Mouse (Mus musculus): ENCODE results near the gene Kif2c. TPM values are rescaled to one million over a fixed set of nuclear protein-coding genes. Genes with fewer than 3 reads are reported as not detected.

Kif2c gene
- polyA plus RNA-seq, 1 experiment from 2014 or later = 119 TPM

DNA sequence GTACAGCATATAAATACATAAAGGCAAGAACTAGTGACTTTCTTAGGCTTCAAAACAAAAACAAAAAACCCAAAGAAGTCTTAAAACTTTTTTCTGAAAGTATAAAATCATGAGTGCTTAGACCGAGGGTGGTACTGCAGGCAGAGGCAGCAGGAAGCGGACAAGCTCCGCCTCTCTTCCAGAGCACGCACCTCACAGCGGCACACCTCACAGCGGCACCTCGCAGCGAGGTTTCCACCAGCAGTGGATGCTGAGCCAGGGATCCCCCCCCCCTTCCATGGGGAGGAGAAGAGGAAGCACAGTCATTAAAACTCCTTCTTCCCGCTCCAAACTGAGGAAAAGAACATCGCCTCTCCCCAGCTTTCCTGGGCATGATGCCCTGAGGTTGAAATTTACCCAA is 22.8 kb downstream of the Kif2c start:
- H3K4me1 ChIP-seq = peaks cover 6% of the 10 kb centered on the region
- no peaks in the 10 kb centered on the region for H3K9me3 ChIP-seq
- no peak overlapping the region for H3K27ac ChIP-seq
- no peak for DNase-seq (ENCODE audit: extremely low spot score, low spot score)
- peaks cover 71% of the 10 kb centered on the region for H3K36me3 ChIP-seq (replicated peaks)
- no peak overlapping the region for H3K4me3 ChIP-seq
- H3K27me3 ChIP-seq (ENCODE audit: poor library complexity, severe bottlenecking) = no peaks in the 10 kb centered on the region
- 90% methylated on average over 10 of the region's 10 CpGs for WGBS

DNA sequence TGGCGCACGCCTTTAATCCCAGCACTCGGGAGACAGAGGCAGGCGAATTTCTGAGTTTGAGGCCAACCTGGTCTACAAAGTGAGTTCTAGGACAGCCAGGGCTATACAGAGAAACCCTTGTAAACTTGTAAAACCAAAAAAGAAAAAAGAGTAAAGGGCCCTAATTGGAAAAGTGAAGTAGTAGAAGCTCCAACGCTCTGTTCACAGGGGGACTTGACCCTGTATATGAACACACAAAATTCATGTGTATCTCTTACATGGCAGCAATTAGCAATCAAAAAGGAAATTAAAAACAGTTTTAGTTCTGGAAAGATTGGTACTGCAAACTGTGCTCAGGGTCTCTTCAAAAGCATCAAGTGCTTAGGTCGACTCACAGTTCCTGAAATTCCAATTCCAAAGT is 26.1 kb downstream of the Kif2c start:
- H3K4me1 ChIP-seq = peaks cover 27% of the 10 kb centered on the region
- H3K36me3 ChIP-seq (replicated peaks) = peaks cover 70% of the 10 kb centered on the region
- H3K4me3 ChIP-seq = peak overlapping the region; percentile 99
- no peaks in the 10 kb centered on the region for H3K9me3 ChIP-seq
- 38% methylated on average over 6 of the region's 6 CpGs for WGBS
- H3K27me3 ChIP-seq (ENCODE audit: poor library complexity, severe bottlenecking) = no peaks in the 10 kb centered on the region
- DNase-seq (ENCODE audit: extremely low spot score, low spot score) = no peak
- peak overlapping the region; percentile 99 for H3K27ac ChIP-seq

DNA sequence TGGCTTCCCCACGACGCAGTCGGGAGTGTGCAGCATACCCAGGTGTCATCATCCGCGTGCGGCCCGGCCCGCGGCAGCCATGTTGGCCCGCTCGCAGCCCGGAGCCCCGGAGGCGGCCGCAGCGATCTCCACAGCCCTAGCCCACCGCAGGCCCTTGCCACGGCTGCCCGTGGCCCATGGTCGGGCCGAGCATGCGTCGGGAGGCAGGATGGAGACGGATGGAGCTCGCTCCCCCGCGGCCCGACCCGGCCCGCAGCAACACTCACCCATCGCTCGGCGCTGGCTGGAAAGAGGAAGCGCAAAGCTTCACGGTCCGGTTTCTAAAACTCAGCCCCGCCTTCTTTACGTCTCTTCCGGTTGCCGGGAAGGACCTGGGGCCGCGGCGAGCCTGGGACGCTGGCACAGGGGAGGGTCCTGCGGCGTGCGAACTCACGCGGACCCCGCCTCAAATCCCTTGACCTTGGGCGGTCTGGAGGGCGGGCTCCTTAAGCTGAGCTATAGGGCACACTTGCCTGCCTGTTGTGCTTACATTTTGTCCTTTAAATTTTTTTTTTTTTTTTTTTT is 26.6 kb downstream of the Kif2c start, which contains the start of gene Rps8:
Rps8 (minus strand) TSS at position 452 of the 564 bp plus-strand sequence.
- under 1% methylated on average over 52 of the region's 52 CpGs for whole genome bisulfite sequencing
- H3K36me3 ChIP-seq (replicated peaks) = peaks cover 70% of the 10 kb centered on the region
- no peaks in the 10 kb centered on the region for H3K9me3 ChIP-seq
- peak within 1 kb of the TSS; percentile 99 for H3K4me3 ChIP-seq
- no peaks in the 10 kb centered on the region for H3K27me3 ChIP-seq (ENCODE audit: poor library complexity, severe bottlenecking)
- DNase-seq (ENCODE audit: extremely low spot score, low spot score) = peak; percentile 89
- peaks cover 27% of the 10 kb centered on the region for H3K4me1 ChIP-seq
- peak within 1 kb of the TSS; percentile 99 for H3K27ac ChIP-seq

DNA sequence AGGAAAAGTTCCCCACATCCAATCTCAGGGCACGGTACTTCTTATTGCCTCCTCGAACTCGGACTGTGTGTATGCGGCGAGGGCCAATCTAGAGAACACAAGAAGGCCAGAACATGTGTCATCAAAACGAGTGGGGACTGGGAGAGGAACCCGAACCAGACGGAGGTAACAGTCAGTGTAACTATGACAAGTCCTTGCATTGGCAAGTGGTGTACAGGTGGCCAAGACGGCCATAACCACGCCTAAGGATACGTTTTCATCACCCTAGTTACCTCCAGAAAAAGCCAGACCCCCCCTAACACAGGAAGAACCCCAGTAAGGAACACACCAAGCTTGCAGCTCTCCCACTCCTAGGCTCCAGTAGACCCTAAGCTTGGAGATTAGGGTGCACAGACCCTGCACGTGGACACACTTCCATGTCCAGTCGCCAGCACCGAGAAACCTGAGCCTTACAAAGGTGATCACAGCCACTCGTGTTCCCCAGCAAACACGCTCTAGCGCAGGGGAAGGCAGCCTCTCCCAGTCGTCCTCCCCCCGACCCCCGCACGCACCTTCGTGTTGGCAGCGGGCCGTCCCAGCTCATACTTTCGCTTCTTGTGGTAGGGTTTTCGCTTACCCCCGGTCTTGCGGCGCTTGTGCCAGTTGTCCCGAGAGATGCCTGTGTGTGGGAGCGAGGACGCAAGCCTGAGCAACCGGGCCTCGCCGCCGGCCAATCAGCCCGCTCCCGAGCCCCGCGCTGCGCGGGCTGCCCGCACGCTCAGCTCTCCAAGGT is 27.2 kb downstream of the Kif2c start:
- Histone ChIP-seq H3K9me3 (no peaks in the 10 kb centered on the region), H3K36me3 (replicated peaks) (peaks cover 70% of the 10 kb centered on the region), H3K27me3 (ENCODE audit: poor library complexity, severe bottlenecking) (no peaks in the 10 kb centered on the region), H3K4me1 (peaks cover 27% of the 10 kb centered on the region), H3K27ac (peak overlapping the region; percentile 99), H3K4me3 (peak overlapping the region; percentile 99)
- no peak for DNase-seq (ENCODE audit: extremely low spot score, low spot score)
- WGBS = 3% methylated on average over 44 of the region's 44 CpGs

DNA sequence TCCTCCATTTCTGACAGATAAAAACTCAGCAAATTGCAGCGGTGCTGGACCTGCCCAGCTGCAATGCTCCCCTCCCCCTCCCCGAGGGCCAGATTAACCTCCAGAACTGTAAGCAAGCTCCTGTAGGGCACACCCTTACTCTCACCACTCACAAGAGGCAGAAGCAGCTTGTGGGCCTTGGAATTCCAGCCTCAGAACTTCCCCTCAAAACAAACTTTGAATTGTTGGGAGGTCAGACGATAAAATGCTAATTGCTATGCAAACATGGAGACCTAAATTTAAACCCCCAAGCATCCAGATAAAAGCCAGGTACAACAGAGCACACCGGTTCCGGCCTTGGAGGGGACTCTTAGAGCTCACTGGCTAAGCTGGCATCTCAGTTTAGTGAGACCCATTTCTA is 29.7 kb downstream of the Kif2c start:
- Histone ChIP-seq H3K9me3 (no peaks in the 10 kb centered on the region), H3K4me3 (peak overlapping the region; percentile 99; the same call in 1 of the 2 replicates), H3K27me3 (ENCODE audit: poor library complexity, severe bottlenecking) (no peaks in the 10 kb centered on the region), H3K36me3 (replicated peaks) (peaks cover 76% of the 10 kb centered on the region), H3K27ac (no peak overlapping the region), H3K4me1 (peaks cover 27% of the 10 kb centered on the region)
- 85% methylated on average over 5 of the region's 5 CpGs for WGBS
- DNase-seq (ENCODE audit: extremely low spot score, low spot score) = no peak

DNA sequence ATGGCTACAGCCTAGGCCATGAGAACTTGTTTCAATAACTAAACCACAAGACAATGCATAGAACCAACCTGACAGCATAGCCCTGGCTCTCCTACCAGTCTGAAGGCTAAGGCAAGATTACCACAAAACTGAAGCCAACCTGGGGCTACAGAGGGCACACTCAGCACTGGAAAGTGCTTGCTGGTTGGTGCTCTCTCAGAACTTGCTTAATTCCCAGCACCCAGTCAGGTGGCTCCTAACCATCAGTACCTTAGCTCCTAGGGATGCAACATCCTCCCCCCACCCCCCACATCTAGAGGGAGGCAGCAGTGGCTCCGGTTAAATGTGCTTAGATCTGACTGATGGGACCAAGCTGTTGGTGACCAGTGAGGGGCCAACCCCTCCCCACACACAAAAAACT is 31.0 kb downstream of the Kif2c start:
- Histone ChIP-seq H3K9me3 (no peaks in the 10 kb centered on the region), H3K27ac (no peak overlapping the region), H3K4me1 (peaks cover 27% of the 10 kb centered on the region), H3K36me3 (replicated peaks) (peaks cover 76% of the 10 kb centered on the region), H3K27me3 (ENCODE audit: poor library complexity, severe bottlenecking) (no peaks in the 10 kb centered on the region), H3K4me3 (no peak overlapping the region)
- WGBS = 83% methylated on average over 1 of the region's 1 CpGs
- no peak for DNase-seq (ENCODE audit: extremely low spot score, low spot score)

DNA sequence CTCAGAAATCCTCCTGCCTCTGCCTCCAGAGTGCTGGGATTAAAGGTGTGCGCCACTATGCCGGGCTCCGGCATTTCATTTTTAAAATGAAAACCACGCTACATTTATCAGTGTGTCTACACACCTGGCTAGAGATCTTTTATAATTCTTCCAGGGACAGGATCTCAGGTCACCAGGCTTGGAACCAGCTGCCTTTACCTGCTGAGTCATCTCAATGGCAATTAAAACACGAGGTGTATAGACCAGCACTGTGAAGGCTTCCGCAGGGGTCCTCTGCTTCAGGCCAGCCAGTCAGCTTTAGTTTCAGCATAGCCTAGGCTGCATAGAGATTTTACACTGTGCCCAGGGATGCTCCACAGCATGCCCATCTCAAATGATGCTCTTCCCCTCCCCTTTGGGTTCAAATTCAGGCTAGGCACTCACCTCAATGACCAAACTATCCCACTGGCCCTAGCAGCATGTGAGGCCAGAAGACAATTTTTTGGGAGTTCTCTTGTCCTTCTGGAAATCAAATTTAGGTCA is 32.2 kb downstream of the Kif2c start:
- Histone ChIP-seq H3K9me3 (no peaks in the 10 kb centered on the region), H3K4me3 (no peak overlapping the region), H3K27ac (no peak overlapping the region), H3K27me3 (ENCODE audit: poor library complexity, severe bottlenecking) (no peaks in the 10 kb centered on the region), H3K4me1 (peaks cover 31% of the 10 kb centered on the region), H3K36me3 (replicated peaks) (peaks cover 75% of the 10 kb centered on the region)
- no peak for DNase-seq (ENCODE audit: extremely low spot score, low spot score)
- WGBS = 89% methylated on average over 6 of the region's 6 CpGs

DNA sequence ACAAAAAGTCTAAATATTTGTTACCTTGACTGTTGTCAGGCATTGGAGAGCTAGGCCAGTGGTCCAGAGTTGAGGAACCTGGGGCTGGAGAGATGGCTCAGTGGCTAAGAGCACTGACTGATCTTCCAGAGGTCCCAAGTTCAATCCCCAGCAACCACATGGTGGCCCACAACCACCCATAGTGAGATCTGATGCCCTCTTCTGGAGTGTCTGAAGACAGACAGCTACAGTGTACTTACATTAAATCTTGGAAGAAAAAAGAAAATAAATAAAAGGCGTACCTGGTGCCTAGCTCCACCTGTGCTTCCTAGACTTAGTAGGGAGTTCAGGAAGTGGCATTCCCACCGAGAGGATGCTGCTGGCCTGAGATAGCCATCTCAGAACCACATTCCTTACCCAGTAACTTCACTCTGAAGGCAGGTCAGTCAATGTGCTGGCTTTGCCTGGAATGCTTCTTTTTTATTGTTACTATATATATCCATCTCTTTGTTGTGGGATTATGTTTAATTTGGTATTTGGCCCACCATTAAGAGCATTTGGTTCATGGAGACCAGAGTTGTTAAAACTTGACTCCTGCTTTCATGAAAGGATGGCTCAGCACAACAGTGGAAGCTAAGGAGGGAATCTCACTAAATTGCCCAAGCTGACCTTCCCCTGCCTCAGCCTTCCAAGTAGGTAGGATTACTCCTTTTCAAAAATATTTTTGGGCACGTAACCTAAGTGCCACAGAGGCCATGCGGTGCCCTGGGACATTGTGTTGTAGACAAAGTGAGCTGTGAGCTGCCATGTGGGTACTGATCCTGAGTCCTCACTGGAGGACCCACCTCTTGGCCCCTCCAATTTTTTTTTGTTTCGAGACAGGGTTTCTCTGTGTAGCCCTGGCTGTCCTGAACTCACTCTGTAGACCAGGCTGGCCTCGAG is 32.9 kb downstream of the Kif2c start:
- WGBS = 77% methylated on average over 6 of the region's 6 CpGs
- no peaks in the 10 kb centered on the region for H3K9me3 ChIP-seq
- no peak for DNase-seq (ENCODE audit: extremely low spot score, low spot score)
- H3K27me3 ChIP-seq (ENCODE audit: poor library complexity, severe bottlenecking) = no peaks in the 10 kb centered on the region
- no peak overlapping the region for H3K27ac ChIP-seq
- peaks cover 24% of the 10 kb centered on the region for H3K4me1 ChIP-seq
- H3K36me3 ChIP-seq (replicated peaks) = peaks cover 68% of the 10 kb centered on the region
- no peak overlapping the region for H3K4me3 ChIP-seq

DNA sequence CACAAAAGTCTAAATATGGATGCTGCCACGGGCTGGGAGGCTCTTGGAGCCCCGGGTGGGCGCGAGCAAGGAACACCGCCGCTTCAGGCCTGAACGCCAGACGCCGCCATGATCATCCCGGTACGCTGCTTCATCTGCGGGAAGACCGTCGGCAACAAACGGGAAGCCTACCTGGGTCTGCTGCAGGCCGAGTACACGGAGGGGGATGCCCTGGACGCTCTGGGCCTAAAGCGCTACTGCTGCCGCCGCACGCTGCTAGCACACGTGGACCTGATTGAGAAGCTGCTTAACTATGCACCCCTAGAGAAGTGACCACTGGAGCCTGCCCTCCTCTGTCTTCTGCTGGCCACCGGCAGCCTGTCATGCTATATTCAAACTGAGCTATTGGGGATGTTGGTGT is 33.6 kb downstream of the Kif2c start:
- Histone ChIP-seq H3K9me3 (no peaks in the 10 kb centered on the region), H3K27me3 (ENCODE audit: poor library complexity, severe bottlenecking) (no peaks in the 10 kb centered on the region), H3K4me1 (peaks cover 16% of the 10 kb centered on the region), H3K4me3 (no peak overlapping the region), H3K27ac (no peak overlapping the region), H3K36me3 (replicated peaks) (peaks cover 61% of the 10 kb centered on the region)
- no peak for DNase-seq (ENCODE audit: extremely low spot score, low spot score)
- 79% methylated on average over 24 of the region's 24 CpGs for WGBS

DNA sequence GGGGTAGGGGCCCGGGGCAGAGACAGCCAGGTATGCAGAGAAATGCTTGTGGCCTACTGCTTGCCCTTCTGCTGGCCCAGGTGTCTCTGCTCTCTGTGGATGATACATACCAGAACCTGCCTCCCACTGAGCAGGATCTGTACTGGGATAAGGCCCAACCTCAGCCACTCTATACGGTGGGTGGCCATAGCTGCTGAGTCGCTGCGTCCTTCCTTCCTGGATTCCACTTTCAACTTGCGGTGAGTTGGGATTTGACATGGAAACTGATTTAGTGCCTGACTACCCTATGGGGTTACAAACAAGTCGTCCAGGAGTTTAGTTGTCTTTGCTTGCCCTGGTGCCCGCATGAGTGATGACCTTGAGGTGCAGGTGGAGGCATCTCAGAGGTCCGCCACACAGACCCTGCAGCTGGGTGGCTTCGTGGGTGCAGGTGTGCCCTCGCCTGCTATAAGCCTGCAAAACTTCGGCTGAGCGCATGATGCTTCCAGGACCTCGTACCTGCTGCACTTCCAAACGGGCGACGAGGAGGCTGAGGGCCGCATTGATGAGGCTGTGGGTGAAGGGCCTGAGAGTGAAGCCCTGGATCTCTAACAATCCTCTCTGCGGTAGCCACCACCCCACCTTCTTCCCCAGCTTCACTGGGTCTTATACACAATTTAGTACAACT is 34.3 kb downstream of the Kif2c start:
- Histone ChIP-seq H3K36me3 (replicated peaks) (peaks cover 54% of the 10 kb centered on the region), H3K4me3 (no peak overlapping the region), H3K27me3 (ENCODE audit: poor library complexity, severe bottlenecking) (no peaks in the 10 kb centered on the region), H3K4me1 (peaks cover 10% of the 10 kb centered on the region), H3K9me3 (no peaks in the 10 kb centered on the region), H3K27ac (no peak overlapping the region)
- WGBS = 90% methylated on average over 18 of the region's 18 CpGs
- DNase-seq (ENCODE audit: extremely low spot score, low spot score) = no peak

DNA sequence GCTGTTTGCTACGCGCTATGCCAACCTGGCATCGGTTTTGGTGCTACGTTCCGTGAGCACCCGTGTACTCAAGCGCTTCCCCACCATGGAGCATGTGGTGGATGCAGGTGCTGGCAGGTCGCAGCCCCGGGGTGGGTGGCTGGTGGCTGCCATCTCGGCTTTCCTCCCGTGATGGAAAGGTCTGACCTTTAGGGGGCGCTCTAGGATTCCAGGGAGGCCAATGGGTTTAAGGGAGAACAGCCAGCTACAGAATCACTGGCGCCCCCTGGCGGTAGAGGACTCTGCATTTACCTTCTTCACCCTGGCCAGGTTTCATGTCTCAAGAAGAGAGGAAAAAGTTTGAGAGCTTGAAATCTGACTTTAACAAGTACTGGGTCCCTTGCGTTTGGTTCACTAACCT is 36.3 kb downstream of the Kif2c start:
- Histone ChIP-seq H3K27ac (0 out of 2 replicates have a peak overlapping the region, but pooled peaks have one; percentile 44), H3K4me1 (0 out of 2 replicates have a peak, but pooled peaks cover 4% of the 10 kb centered on the region), H3K36me3 (replicated peaks) (peaks cover 36% of the 10 kb centered on the region), H3K9me3 (no peaks in the 10 kb centered on the region), H3K27me3 (ENCODE audit: poor library complexity, severe bottlenecking) (no peaks in the 10 kb centered on the region), H3K4me3 (0 out of 2 replicates have a peak overlapping the region, but pooled peaks have one; percentile 5)
- peak; percentile 86 for DNase-seq (ENCODE audit: extremely low spot score, low spot score)
- WGBS = 30% methylated on average over 15 of the region's 15 CpGs

DNA sequence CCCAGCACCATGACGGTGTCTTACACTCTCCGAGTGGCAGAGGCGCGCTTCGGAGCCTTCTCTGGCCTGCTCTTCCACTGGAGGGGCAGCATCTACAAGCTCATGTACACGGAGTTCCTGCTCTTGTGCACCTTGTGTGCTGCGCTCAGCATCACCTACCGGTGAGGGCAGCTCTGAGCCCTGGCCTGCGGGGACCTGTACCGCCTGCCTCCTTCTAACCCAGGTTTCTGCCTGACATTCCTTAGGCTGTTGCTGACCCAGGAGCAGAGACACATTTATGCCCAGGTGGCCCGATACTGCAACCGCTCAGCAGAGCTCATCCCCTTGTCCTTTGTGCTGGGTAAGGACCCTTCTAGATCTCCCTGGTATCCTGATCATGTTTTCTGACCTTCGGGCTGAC is 37.2 kb downstream of the Kif2c start:
- Histone ChIP-seq H3K9me3 (no peaks in the 10 kb centered on the region), H3K27ac (no peak overlapping the region), H3K36me3 (replicated peaks) (peaks cover 26% of the 10 kb centered on the region), H3K4me1 (0 out of 2 replicates have a peak, but pooled peaks cover 4% of the 10 kb centered on the region), H3K27me3 (ENCODE audit: poor library complexity, severe bottlenecking) (no peaks in the 10 kb centered on the region), H3K4me3 (no peak overlapping the region)
- 91% methylated on average over 13 of the region's 13 CpGs for WGBS
- no peak for DNase-seq (ENCODE audit: extremely low spot score, low spot score)
